Mouse (Mus musculus) c-Kit-positive CD71-positive TER-119-positive erythroid progenitor cells, embryonic 14.5 days (primary cell): ENCODE data around the gene Phf21a.
"Not testable (repeated sequence)": the region's sequence is repeated elsewhere in the genome, so short reads cannot be mapped to it uniquely, and the experiment has no call there.

Experiments
- DNase-seq: peaks from one replicate; pipeline ENCODE4 v3.0.0-alpha.2; 2013; ENCODE audit warnings: low spot score

Gene Phf21a

DNA sequence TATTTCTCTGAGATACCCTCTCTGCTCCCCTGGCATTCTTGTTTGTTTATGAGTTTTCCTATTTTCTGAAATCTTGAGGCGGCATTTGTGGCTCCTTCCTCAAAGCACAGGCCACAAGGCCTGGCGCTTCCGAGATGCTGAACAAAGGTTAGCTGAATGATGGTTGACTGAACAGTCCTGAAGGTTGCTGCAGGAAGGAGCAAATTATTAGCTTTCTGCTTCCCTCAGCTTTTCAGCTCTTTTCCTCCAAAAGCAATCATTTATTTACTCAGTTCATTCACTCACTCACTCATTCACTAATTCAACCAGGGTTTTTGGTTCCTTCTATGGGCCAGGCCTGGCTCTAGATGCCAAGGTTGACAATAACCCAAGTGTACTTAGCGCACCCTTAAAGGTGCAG, 10.7 kb upstream of the Phf21a start:
- DNase-seq: no peak

DNA sequence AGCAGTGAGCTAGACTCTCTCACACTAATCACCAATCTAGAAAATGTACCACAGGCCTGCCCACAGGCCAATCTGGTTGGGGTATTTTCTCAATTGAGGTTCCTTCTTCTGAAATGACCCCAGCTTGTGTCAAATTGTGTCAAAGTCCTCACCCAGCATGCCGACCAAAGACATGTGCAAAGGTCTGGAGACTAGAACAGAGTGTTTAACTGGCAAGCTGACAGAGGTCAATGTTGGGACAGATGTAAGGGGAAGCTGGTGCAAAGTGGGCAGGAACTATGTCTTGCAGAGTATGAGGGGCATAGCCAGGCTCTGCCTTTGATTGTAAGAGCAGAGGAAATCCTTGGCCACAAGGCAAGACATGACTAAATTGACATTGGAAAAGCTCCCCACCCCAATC, 7.2 kb upstream of the Phf21a start:
- no peak for DNase-seq

DNA sequence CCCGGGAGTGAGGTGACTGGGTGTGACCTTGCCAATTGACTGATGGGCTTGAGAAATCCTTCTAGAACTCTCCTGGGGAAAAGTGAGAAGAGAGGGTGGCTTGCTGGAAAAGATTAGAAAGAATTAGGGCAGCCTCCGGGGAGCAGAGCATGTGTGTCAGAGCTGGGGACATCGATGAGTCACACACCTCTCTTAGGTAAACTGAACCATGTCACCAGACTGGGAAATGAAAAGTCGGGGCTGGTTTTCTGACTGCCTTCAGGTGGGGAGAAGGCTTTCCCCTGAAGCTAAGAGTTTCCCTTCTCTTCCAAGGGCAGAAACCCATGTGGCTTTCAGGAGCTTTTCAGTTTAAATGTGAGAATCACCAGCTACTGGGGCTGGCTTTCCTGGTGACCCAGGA, 5.9 kb upstream of the Phf21a start:
- DNase-seq: no peak

DNA sequence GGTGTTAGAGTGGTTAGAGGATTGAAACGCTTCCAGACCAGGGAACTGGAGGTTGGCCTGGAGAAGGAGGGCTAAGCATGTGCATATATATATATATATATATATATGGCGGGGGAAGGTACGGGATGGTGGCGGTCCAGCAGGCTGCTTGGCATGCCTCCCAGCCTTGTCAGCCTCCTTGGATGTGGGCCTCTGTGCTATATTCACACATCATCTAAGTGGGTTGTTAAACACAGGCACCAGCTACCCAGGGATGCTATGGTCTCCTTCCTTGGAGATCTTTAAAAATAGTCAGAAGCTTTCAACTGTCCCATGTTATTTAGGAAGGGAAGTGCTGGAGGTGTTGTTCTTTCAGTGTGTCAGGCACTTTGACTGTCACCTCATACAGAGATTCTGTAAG, 3.1 kb upstream of the Phf21a start:
- DNase-seq: no peak

DNA sequence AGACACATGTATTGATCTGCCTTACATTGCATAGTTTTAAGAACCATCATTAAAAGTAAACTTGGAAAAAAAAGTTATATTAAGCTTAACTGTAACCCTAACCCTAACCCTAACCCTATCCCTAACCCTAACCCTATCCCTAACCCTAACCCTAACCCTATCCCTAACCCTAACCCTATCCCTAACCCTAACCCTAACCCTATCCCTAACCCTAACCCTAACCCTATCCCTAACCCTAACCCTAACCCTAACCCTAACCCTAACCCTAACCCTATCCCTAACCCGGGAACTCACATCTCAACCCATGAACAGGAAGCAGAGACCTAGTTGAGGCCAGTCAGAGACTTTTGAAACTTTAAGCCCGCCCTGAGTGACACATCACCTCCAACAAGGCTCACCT, 586 bp downstream of the Phf21a start:
- DNase-seq: not testable (repeated sequence)

DNA sequence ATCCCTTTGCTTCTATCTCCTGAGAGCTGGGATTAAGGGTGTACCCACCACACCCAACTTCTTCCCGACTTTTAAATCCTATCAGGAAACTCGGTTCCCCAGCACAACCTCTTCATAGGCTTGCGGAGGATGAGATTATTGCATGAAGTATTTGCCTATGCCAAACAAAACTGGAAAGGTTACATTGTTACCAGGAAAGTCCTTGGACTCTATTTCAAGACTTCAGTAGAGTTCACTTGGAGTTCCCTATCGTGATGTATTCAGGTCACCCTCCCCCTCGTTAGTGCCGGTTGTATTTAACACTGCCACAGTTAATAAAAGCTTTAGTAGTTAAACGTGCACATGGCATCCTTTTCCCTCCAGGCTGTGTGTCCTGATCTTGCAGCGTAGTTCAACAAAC, 1.2 kb downstream of the Phf21a start:
- DNase-seq: no peak

DNA sequence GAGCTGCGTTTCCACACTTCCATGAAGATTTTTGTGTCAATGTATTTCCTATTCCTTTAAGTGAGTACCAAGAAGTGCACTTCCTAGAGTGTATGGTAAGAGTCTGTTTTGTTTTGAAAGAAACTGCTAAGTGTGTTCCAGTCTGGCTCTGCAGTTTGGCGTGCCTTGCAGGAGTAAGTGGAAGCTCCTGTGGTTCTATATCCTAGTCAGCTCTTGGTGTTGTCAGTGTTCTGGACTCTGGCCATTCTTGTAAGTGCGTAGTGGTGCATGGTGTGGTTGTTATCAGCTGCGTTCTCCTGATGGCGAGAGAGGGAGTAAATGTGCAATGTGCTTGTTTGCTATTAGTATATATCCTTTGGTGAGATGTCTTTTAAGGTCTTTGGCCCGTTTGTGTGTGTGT, 7.9 kb downstream of the Phf21a start:
- DNase-seq: no peak

DNA sequence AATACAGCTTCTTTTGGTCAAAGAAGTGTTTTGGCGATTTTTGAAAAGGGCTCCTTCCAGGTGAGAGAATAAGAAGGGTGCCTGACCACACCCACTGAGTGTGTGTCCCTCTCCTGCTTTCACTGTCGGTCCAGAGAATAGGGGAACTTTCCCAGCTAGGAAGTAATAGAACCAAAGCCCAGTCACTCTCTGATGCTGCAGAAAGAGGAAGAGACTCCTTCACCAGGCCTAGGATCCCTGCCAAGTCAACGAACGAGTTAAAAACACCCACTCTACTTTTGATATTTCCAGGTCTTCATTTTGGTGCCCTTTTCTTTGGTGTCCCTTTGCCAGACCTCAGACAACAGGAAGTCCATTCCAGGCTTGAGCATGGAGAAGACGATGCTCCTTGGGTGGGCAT, 31.6 kb downstream of the Phf21a start:
- DNase-seq: no peak

DNA sequence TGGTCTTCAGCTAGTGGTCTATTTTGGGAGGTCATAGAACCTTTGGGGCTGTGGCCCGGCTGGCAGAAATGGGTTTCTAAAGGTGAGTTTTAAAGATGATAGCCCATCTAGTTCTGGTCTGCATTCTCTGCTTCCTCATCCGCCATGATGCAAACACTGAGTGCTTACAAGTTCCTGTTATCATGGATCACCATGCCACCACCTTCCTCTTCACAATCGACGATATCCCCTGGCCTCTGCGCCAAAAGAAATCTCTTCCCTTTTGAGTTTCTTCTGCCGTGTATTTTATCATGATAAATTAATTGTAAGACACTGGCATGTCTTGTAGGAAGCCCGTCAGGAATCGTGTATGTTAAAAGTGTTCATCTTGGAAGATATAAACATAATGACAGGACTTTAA, 32.4 kb downstream of the Phf21a start:
- DNase-seq: no peak

DNA sequence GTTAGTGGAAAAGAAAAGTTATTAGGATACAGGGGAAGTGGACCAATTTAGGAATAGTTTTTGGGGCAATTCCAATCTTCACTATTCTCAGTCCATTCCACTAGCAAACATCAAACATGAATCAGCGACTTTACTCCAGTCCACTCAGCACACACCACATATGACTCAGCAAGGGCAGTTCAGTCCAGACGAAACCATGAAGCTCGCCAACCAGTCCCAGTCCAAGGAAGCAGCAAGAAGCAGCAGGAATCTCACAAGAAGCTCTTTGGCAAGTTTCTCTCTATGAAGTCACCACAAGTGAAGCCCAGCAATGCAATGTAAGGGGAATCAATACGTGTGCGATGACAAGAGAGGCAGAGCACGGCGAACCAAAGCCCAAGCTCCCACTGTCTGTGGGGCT, 37.2 kb downstream of the Phf21a start:
- DNase-seq: no peak

DNA sequence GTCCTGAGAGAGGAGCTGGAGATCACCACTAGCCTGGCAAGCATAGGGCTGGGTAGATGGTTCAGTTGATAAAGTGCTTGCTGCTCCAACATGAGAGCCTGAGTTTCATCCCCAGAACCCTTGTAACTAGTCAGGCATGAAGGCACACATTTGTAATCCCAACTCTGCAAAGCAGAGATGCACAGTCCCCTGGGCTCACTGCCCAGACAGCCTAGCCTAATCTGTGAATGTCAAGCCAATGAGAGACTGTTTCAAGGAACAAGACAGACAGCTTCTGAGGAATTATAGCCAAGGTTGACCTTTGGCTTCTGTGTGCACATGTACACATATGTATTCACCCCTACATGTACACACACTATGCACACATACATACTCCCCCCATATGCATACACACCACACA, 45.8 kb downstream of the Phf21a start:
- DNase-seq: no peak

DNA sequence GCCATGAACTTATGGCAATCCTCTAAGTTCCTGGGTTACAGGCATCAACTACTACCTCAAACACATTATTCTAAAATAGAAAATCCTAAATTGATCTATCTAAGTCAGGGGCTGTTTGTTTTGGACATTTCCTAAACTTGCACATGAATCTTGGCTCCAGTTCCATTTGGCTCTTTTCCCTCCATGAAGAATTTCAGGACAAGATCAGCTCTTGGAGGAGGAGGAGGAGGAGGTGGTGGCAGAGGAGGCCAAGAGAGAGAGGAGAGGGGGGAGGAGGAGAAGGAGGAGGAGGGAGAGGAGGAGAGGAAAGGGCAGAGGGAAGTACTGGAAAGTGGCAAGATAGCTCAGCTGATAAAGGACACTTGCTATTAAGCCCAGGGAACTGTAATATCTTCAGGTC, 46.4 kb downstream of the Phf21a start:
- no peak for DNase-seq

DNA sequence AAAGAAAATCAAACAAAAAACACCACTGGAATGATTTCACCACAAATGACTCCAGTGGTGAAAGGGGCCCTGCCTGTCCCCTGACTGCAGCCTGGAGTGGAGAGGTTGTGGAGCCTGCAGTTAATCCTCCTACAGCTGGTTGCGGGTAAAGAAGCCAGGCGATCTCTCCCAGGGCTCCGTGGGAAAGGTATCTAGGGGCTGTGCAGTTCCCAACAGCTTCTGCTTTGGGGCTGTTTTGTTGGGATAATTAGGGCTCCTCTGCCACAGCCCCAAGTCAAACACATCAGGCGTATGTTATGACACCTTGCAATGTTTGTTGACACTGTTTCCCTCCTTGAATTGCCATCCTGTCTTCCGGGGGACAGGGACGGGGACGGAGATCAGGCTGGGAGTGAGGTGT, 47.5 kb downstream of the Phf21a start:
- DNase-seq: no peak

DNA sequence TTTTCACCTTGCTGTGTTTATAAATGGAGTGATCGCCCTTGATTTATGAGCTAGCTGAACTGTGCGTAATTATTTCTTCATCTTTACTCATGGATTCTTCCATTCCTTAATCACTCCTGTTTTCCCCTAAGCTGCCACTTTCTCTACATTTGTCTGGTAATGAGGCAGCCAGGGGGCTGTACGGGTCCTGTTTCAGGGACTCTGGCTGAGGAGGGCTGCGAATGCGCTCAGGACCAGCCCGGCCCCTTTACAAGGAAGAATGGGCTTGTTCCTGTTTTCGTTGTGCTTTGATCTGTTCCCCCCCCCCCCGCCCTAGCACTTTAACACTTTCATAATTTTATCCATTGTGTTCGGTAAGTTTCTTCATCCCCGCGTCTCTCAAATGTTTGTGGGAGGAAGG, 48.2 kb downstream of the Phf21a start:
- no peak for DNase-seq

DNA sequence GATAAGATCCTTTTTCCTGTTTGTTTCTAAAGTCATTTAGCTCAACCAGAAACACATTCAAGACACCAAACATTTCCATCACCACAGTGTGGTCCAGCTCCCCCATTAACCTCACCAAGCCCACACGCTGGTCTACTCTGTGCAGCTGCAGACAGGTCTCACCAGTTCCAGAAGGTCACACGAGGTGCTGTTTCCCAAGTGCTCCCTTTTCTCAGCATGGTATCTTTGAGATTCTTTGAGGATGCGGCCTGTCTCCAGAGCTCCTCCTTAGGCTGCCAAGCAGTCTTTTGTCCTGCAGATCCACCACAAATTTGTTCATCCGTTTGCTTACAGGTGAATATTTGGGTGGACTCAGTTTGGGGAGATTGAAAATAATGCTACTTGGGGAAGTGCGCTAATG, 51.0 kb downstream of the Phf21a start:
- no peak for DNase-seq

DNA sequence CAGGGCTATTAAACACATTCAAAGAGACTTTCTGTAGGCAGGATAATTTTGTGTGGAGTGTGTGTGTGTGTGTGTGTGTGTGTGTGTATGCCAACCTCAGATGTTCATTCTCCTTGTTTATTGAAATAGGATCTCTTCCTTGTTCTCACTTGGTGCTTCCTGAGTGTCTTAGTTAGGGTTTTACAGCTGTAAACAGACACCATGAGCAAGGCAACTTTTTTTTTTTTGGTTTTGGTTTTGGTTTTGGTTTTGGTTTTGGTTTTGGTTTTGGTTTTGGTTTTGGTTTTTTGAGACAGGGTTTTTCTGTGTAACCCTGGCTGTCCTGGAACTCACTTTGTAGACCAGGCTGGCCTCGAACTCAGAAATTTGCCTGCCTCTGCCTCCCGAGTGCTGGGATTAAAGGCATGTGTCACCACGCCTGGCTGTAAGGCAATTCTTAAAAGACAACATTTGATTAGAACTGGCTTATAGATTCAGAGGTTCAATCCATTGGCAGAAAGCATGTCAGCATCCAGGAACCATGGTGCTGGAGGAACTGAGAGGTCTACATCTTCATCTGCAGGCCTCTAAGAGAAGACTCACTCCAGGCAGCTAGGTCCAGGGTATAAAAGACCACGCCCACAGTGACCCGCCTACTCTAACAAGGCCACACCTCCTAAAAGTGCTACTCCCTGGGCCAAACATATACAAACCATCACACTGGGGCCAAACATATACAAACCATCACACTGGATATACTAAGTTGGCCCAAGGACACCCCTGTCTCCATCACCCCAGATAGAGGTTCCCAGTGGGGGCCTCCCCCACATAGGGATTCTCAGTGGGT, 55.2 kb downstream of the Phf21a start:
- DNase-seq: peak; percentile 16

DNA sequence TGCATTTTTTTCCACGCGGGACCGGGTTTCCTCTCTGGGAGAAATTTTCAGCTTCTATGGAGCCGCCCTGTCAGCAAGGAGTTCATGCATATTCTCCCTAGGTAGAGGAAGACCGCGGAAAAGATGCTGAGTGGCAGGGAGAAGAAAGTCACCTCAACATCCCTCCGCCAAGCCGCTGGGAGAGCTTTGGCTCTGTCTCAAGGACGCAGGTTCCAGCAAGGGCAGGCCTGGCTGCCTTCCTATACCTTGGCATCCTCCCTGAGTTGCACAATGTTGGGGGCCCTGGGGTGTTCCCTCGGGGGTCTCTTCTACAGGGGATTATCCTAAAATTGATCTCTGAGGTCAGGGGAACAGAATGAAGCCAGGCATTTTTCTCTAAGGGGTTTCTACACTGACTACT, 71.4 kb downstream of the Phf21a start:
- no peak for DNase-seq

DNA sequence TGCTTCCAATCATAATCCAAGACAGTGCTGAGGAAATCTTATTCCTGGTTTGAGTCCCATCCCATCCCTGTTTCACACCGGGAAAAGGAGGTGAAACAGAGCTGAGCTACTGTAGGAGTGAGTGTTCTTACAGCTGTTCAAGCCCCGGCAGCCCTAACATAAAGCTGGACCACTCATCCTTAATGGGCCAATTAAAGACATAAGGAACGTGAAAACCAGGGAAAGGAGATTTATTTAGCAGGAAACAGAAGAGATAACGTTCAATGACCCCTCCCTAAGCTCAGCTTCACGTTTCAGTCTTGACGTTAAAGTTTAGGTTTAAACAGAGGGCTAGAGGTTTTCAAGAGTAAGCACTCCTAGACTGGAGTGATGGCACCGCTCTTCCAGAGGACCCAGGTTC, 74.0 kb downstream of the Phf21a start:
- no peak for DNase-seq

DNA sequence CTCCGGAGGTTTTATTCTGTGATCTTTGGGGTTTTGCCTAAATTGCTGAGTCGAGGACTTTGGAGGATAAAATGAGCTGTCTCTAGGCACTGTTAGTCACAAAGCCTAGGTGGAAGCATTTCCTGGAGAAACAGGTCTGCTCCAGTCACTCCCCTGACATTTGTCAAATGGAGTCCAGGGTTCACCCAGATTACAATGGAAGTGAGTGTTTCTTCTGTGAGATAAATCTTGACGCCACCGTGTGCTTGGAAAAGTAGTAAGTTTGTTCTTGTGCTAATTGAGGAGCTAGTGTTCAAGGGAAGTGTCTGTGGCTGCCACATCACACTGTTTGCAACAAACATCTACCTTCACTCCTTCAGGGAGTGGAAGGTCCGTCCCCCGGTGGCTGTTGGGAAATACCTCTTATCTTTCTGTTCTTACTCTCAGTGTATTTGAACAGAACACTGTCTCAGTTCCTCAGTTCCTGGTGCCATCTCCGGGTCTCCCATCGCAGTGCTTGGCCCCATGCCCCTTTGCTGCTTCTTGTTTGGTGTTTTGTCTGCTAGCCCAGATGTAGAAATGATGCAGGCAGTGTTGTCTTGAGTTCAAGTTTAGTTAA, 78.2 kb downstream of the Phf21a start:
- DNase-seq: no peak

DNA sequence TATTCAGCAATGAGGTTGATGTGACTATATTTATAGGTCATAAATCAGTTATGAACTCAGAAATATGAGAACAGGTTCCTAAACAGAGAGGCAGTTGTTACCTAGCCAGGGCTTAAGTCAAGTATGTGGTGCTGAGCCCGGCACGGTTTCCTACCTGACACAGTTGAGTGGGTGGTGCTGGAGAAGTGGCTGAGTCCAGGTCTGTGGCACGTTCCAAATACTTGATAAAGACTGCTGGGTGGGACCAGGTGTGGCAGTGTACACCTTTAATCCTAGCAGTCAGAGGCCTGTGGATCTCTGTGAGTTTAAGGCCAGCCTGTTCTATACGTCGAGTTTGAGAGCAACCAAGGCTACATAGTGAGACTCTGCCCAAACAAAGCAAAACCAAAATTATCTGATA, 79.4 kb downstream of the Phf21a start:
- DNase-seq: no peak

DNA sequence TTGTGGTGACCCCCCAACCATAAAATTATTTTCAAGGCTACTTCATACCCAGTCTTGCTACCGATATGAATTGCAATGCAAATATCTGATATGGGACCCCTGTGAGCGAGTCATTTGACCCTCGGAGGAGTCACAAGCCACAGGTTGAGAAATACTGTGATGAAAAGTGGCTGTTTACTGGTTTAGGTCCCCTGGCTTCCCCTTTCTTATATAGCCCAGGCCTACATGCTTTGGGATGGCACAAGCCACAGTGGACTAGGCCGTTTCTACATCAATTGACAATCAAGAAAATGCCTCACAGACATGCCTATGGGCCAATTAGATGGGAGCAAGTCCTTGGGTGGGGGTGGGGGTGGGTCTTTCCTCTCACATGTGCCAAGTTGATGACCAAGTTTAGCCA, 80.3 kb downstream of the Phf21a start:
- DNase-seq: no peak

DNA sequence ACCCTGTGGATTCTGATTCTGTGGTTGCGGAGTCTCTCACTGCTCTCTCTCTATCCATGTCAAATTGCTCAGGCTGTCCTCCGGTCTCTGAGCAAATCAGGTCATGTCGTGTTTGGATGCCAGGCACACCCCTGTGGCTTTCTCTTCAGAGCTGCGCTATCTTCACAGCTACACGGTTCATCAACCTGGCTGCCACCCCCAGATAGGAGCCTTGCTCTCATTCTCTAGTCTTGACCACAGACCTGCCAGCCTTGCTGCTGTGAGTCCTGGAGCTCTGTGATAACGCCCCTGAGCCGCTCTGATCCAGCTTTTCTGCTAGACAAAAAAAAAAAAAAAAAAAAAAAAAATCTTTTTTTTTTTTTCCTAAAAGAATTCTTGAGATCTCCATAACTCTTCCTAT, 81.3 kb downstream of the Phf21a start:
- DNase-seq: peak; percentile 74

DNA sequence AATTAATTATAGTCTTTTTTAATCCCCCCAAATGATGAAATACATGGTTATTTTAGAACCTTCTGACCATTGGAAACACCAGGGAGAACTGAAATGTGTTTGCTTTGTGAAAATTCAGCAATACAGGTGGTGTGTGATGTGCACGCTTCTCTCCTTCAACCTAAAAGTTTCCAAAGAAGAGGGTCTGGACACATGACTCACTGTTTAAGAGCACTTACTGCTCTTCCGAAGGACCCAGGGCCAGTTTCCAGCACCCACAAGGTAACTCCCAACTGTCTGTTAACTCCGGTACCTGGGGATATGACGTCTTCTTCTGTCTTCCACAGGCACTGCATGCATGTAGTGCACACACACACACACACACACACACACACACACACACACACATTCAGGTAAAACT, 82.1 kb downstream of the Phf21a start:
- no peak for DNase-seq

DNA sequence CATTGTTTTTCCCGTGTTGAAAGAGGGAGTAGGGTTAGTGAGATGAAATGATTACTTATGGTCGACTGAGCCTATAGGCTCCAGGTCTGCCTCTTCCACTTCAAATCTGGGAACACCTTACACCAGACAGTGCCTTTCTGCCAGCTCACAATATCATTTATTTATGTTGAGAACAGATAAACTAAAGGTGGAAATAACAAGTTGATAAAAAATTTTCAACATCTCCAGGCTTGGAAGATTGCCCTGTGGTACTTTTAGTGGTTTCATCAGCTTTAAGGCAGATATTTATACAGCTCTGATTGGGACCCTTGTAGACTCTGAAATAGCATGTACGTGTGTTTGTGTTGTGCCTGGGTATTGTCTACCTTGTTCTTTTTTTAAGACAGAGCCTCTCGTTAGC, 83.4 kb downstream of the Phf21a start:
- no peak for DNase-seq
